Mouse (Mus musculus) liver, adult 2 months (tissue): ENCODE results near the gene Kcnj12. TPM values are rescaled to one million over a fixed set of nuclear protein-coding genes. Genes with fewer than 3 reads are reported as not detected.

Experiments used
- DNase-seq: peaks from one replicate; pipeline ENCODE4 v3.0.0-alpha.2; 2011; ENCODE audit warnings: low read depth, low spot score; ENCODE audit errors: extremely low read depth
- H3K27ac ChIP-seq: fragments of 200-500 bp; replicated peaks from 2 replicates; pipeline ENCODE4 v1.5.1; 2012; ENCODE audit warnings: low read depth, mild to moderate bottlenecking, control low read depth, inconsistent platforms, low read length; ENCODE audit not compliant: insufficient read depth
- H3K27me3 ChIP-seq: fragments of 200-500 bp; 2 replicates; pipeline ENCODE4 v1.6.1; 2012; ENCODE audit warnings: mild to moderate bottlenecking, moderate library complexity, low read length, inconsistent platforms; ENCODE audit not compliant: control insufficient read depth, insufficient read depth
- H3K36me3 ChIP-seq: fragments of 200-500 bp; 2 replicates; pipeline ENCODE4 v1.6.1; 2012; ENCODE audit warnings: low read length, inconsistent platforms; ENCODE audit not compliant: control insufficient read depth, insufficient read depth
- H3K4me1 ChIP-seq: fragments of 200-500 bp; 2 replicates; pipeline ENCODE4 v1.6.1; 2011; ENCODE audit warnings: low read length; ENCODE audit not compliant: control insufficient read depth, insufficient read depth
- H3K4me3 ChIP-seq: fragments of 200-500 bp; 2 replicates; pipeline ENCODE4 v1.5.1; 2011; ENCODE audit warnings: low read depth, mild to moderate bottlenecking, control low read depth, low read length, moderate library complexity; ENCODE audit not compliant: insufficient read depth
- H3K79me2 ChIP-seq: fragments of 200-500 bp; 2 replicates; pipeline ENCODE4 v1.6.1; 2012; ENCODE audit warnings: inconsistent platforms, mild to moderate bottlenecking, low read length, moderate library complexity; ENCODE audit not compliant: control insufficient read depth, insufficient read depth
- H3K9ac ChIP-seq: fragments of 200-500 bp; 2 replicates; pipeline ENCODE4 v1.6.1; 2012; ENCODE audit warnings: low read depth, mild to moderate bottlenecking, control low read depth, inconsistent platforms, low read length
- CTCF ChIP-seq: fragments of 200-500 bp; IDR thresholded peaks from 2 replicates; pipeline ENCODE4 v1.5.1; 2011; ENCODE audit warnings: low read depth, low read length, control low read depth
- POLR2A ChIP-seq: fragments of 200-500 bp; IDR thresholded peaks from 2 replicates; pipeline ENCODE4 v1.6.1; 2011; ENCODE audit warnings: low read length, control low read depth; ENCODE audit not compliant: insufficient read depth; ENCODE audit errors: extremely low read depth
- WGBS: fragments of 180-500 bp; shearing (Covaris S2); methylation state at CpG from one replicate; pipeline ENCODE4 v1.1.7; 2018; 5-methylcytosine and 5-hydroxymethylcytosine counted together
- polyA plus RNA-seq: library from polyadenylated mRNA; depleted of rRNA; stranded (reverse); fragments of >200 nt; gene quantifications from 2 replicates; pipeline ENCODE4 v1.2.3, GENCODE M21; 2012; rRNA removed
- total RNA-seq: library from RNA; depleted of rRNA; stranded (reverse); fragments of >200 nt; gene quantifications from 2 replicates; pipeline ENCODE4 v1.2.3, GENCODE M21; 2014; rRNA removed

Gene Kcnj12
- total RNA-seq, result not detected in 2 replicates
- not detected in 2 replicates for polyA plus RNA-seq

DNA sequence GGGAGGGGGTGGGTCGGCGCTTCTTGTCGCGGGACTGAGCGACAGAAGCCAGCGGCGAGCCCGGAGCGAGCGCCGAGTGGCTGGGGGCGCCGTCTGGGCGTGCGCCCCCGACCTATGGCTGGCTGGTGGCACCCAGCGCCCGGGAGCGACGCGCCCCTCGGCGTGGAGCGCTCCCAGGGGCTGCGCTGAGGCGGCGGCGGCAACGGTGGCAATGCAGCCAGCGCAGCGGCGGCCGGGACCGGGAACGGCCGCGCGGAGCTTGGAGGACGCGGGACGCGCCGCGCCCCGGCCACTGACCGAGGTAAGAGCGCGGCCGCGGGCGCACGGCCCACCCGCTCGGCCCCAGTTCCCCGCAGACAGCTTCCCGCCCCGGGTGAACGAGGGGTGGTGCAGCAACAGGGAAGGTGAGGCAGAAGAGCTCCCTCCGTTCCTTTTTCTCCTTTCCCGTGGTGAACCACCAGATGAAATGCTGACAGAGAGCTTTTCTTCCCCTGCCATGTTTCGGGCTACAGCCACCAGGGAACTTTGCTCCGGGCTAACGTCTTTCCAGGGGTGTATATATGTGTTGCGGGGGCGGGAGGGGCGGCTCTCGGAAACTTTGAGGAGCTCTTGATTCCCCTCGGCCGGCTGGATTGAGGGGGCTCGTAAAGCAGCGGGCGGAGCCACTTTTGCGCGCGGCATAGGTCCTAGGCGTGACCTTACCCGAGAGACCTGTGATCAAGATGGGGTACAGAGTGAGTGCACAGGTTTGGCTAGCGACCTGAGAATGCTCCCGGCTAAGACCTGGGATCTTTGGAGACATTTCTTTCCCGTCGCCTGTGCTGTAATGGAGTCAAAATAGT, at the start of gene Kcnj12:
Kcnj12 (plus strand) TSS at position 15 of the 842 bp plus-strand sequence.
- no peak within 1 kb of the TSS for H3K9ac ChIP-seq

DNA sequence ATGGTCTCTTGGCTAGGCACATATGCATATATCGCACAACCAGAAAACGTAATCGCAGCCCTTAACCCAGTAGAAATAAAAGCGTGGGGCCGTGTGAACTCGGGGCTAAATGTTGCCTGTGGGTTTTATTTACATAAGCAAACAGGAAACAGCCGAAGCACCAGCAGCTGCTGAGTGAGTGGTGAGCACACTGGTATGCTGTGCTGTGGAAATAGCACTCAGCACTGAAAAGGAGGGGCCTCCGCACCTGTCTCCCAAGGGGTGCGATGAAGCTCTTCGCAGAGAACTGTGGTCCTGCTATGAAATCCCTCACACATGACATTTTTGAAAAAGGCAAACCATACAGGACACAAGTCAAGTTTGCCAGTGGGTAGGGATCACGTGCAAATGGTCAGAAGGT, 47.3 kb upstream of the Kcnj12 start:
- WGBS, result 65% methylated on average over 11 of the region's 11 CpGs
- no peak overlapping the region for H3K27ac ChIP-seq
- H3K9ac ChIP-seq, result no peak overlapping the region
- H3K79me2 ChIP-seq, result no peaks in the 10 kb centered on the region
- H3K4me1 ChIP-seq, result no peaks in the 10 kb centered on the region
- no peak overlapping the region for H3K4me3 ChIP-seq
- no peaks in the 10 kb centered on the region for H3K36me3 ChIP-seq
- H3K27me3 ChIP-seq, result no peaks in the 10 kb centered on the region
- DNase-seq, result no peak
- TF ChIP-seq CTCF (no peak), POLR2A (no peak)

More for the DNA sequence above, at the start of gene Kcnj12:
- Histone ChIP-seq H3K27ac (no peak within 1 kb of the TSS), H3K27me3 (peaks cover 8% of the 10 kb centered on the region; the same call in 1 of the 2 replicates), H3K36me3 (no peaks in the 10 kb centered on the region), H3K4me1 (no peaks in the 10 kb centered on the region), H3K4me3 (no peak within 1 kb of the TSS), H3K79me2 (no peaks in the 10 kb centered on the region)
- DNase-seq, result no peak
- 3% methylated on average over 80 of the region's 81 CpGs for WGBS
- no peak for TF ChIP-seq CTCF

DNA sequence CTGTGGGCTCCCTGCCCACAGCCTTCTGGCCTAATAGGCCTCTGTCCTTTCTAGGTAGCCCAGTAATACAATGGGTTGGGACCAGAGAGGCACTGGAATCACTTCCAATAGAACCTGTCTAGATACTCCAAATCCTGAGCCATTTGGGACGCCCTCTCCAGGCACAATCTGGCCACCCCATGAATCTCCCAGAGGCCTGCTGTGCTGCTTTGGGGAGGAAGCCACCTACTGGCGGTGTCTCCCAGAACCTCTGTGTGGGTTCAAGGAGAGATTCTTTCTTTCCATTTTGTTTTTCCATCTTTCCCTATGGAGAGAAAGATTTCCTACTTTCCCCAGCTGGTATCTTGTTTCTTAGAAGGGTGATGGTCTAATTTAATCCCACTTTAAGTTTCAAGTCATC, 46.1 kb upstream of the Kcnj12 start:
- H3K27me3 ChIP-seq, result no peaks in the 10 kb centered on the region
- no peak overlapping the region for H3K27ac ChIP-seq
- no peaks in the 10 kb centered on the region for H3K4me1 ChIP-seq
- H3K9ac ChIP-seq, result no peak overlapping the region
- no peak overlapping the region for H3K4me3 ChIP-seq
- 88% methylated on average over 2 of the region's 2 CpGs for WGBS
- no peak for DNase-seq
- 0 out of 2 replicates have a peak, but pooled peaks have one; percentile 10 for TF ChIP-seq CTCF
- TF ChIP-seq POLR2A, result no peak
- H3K79me2 ChIP-seq, result no peaks in the 10 kb centered on the region
- no peaks in the 10 kb centered on the region for H3K36me3 ChIP-seq

DNA sequence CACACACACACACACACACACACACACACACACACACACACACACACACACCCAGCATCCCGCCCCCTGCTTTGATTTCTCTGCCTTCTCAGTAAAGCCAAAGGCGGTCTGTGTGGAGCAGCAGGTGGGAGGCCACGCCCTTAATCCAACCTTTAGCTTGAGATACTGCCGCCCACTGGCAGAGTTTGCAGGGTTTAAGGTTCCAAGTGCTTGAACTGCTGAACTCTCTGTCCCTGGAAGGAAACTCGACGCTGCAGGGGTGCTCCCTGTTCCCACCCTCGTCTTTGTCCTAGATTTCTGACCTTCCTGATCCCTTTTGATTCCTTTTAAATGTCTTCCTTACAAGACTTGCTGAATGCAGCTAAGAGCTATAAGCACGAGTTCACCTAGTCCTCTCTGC, 45.6 kb upstream of the Kcnj12 start:
- no peak for TF ChIP-seq CTCF
- TF ChIP-seq POLR2A, result no peak
- Histone ChIP-seq H3K36me3 (no peaks in the 10 kb centered on the region), H3K27ac (no peak overlapping the region), H3K9ac (no peak overlapping the region), H3K27me3 (no peaks in the 10 kb centered on the region), H3K4me1 (no peaks in the 10 kb centered on the region), H3K4me3 (no peak overlapping the region), H3K79me2 (no peaks in the 10 kb centered on the region)
- peak; percentile 33 for DNase-seq
- WGBS, result 48% methylated on average over 8 of the region's 8 CpGs

- H3K36me3 ChIP-seq, result no peaks in the 10 kb centered on the region
- H3K4me3 ChIP-seq, result no peak overlapping the region
- no peaks in the 10 kb centered on the region for H3K27me3 ChIP-seq
- H3K79me2 ChIP-seq, result no peaks in the 10 kb centered on the region
- H3K4me1 ChIP-seq, result no peaks in the 10 kb centered on the region; the same call in 1 of the 2 replicates
- H3K27ac ChIP-seq, result no peak overlapping the region
- H3K9ac ChIP-seq, result no peak overlapping the region
- WGBS, result 42% methylated on average over 3 of the region's 3 CpGs
- TF ChIP-seq POLR2A (no peak), CTCF (no peak)
- peak; percentile 18 for DNase-seq
Measured at GRCm38 (mm10) chr11:60977153-60977552, 45.2 kb upstream of the Kcnj12 start.

- H3K36me3 ChIP-seq, result no peaks in the 10 kb centered on the region
Measured at GRCm38 (mm10) chr11:60978658-60979057, 43.7 kb upstream of the Kcnj12 start.

More at GRCm38 (mm10) chr11:60978658-60979057, 43.7 kb upstream of the Kcnj12 start:
- H3K4me3 ChIP-seq, result no peak overlapping the region
- H3K9ac ChIP-seq, result no peak overlapping the region
- peaks cover 4% of the 10 kb centered on the region; the same call in 1 of the 2 replicates for H3K4me1 ChIP-seq
- 86% methylated on average over 2 of the region's 2 CpGs for WGBS
- H3K79me2 ChIP-seq, result no peaks in the 10 kb centered on the region
- DNase-seq, result no peak
- no peak overlapping the region for H3K27ac ChIP-seq
- TF ChIP-seq CTCF, result no peak
- TF ChIP-seq POLR2A, result no peak
- no peaks in the 10 kb centered on the region for H3K27me3 ChIP-seq
